Mouse (Mus musculus): Measurements from ENCODE around the gene Slc22a29. TPM values are rescaled to one million over a fixed set of nuclear protein-coding genes. Genes with fewer than 3 reads are reported as not detected.

Slc22a29 gene
- polyA plus RNA-seq, 1 experiment from 2014 or later: 0.12 TPM

Other genes with a start within 250 kb of the Slc22a29 start
- gene Slc22a28, start 86.9 kb downstream of the Slc22a29 start, polyA plus RNA-seq (2015; fragmentation: Nextera tagmentation; extraction: Ambion mirVana): not detected in 2 replicates
- not detected in 2 replicates for gene Slc22a30, start 186.2 kb upstream of the Slc22a29 start, polyA plus RNA-seq (2015; fragmentation: Nextera tagmentation; extraction: Ambion mirVana)